Mouse (Mus musculus) bone marrow, adult 2 months (tissue): ENCODE results near the gene Col25a1.

Source experiments
- CTCF ChIP-seq: fragments of 200-500 bp; IDR thresholded peaks from 2 replicates; pipeline ENCODE4 v1.5.1; 2011; ENCODE audit warnings: low read length, control low read depth; ENCODE audit not compliant: control insufficient read depth, insufficient read depth
- POLR2A ChIP-seq: fragments of 200-500 bp; IDR thresholded peaks from 2 replicates; pipeline ENCODE4 v1.6.1; 2011; ENCODE audit warnings: low read depth, mild to moderate bottlenecking, control low read depth, low read length, borderline replicate concordance; ENCODE audit not compliant: control insufficient read depth

DNA sequence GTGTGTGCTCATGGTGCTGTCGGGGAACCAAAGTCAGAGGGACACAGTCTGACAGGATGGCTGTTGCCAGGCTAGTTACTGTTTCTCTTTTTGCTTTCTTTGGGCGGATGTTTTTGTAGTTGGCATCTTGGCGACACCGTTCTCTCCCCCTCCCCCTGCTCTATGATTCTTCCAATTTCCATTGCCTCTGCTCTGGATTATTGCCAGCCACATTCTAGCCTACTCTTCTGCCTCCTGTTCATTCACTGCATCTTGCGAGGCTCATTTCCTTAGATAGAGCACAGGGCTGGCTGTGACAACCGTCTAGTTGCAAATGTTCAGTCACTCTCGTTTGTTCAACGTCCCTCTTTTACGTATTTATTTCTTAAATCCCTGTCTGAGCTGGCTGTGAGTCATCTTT is 40.8 kb upstream of the Col25a1 start:
- TF ChIP-seq CTCF, result no peak
- no peak for TF ChIP-seq POLR2A
